Mouse (Mus musculus) liver, postnatal 0 days (tissue): ENCODE results near the gene Lcn12.

Experiments used
- CTCF ChIP-seq: sonication (generic); IDR thresholded peaks from 2 replicates; pipeline ENCODE4 v1.5.1; 2016; ENCODE audit warnings: antibody characterized with exemption, low read depth
- EP300 ChIP-seq: IDR thresholded peaks from 2 replicates; pipeline ENCODE4 v1.6.1; 2016; ENCODE audit warnings: antibody characterized with exemption, low read depth, mild to moderate bottlenecking

GRCm38 (mm10) chr2:25463630-25464029, 30.1 kb downstream of the Lcn12 start:
- TF ChIP-seq CTCF (no peak), EP300 (no peak)
